Mouse (Mus musculus): ENCODE data around the gene Zfp990. TPM values are rescaled to one million over a fixed set of nuclear protein-coding genes. Genes with fewer than 3 reads are reported as not detected.
"Not testable (repeated sequence)": the region's sequence is repeated elsewhere in the genome, so short reads cannot be mapped to it uniquely, and the experiment has no call there.

Gene Zfp990
- polyA plus RNA-seq, 1 experiment from 2014 or later: 0.05 TPM

DNA sequence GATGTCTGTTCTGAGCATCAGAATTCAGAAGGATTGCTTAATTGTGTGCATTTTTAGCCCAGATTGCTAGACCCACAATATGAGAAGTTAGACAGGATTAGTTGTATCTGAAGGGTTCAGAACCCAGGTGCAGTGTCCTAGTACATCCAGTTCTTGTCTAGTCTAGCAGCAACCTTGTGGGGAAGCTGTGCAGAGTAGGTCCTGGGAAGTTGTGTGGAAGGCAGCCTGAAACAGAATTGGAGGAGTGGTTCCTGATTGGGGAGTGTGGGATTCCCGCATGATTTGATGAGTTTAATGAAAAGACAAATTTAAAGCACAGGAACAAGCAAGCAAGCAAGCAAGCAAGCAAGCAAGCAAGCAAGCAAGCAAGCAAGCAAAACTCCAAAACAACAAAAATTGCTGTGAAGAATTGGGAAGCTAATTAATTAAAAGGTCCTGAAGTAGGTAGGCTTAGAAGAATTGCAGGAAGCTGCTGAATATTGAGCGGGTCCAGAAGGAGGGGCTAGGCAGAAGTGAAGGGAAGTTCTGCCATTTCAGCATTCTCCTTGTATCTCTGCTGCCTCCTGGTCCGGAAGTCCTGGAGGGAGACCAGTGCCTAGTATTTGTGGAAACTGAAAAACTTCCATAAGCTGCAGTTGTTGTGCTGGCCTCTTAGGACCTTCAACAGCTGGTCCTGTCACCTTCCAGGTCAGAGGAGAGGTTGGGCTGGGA, 53.7 kb downstream of the Zfp990 start:
- no peak overlapping the region for H3K9ac ChIP-seq (ENCODE audit: low read depth, low read length)
- no peak overlapping the region for H3K4me3 ChIP-seq (ENCODE audit: low read depth, low read length)
- H3K27ac ChIP-seq (ENCODE audit: low read depth, low read length): no peak overlapping the region
- H3K9me3 ChIP-seq (ENCODE audit: control insufficient read depth): no peaks in the 10 kb centered on the region
- TF ChIP-seq CTCF (IDR thresholded peaks at IDR 0.05; ENCODE audit: low read depth): no peak
- H3K4me2 ChIP-seq (replicated peaks; ENCODE audit: low read depth): no peak overlapping the region
- no peak for ATAC-seq
- H3K36me3 ChIP-seq (ENCODE audit: control insufficient read depth, insufficient read depth): no peaks in the 10 kb centered on the region
- H3K27me3 ChIP-seq (replicated peaks; ENCODE audit: control insufficient read depth, insufficient read depth, low read length): no peaks in the 10 kb centered on the region
- no peaks in the 10 kb centered on the region for H3K4me1 ChIP-seq (replicated peaks; ENCODE audit: control insufficient read depth, insufficient read depth, low read length)
- 67% methylated on average over 3 of the region's 3 CpGs for WGBS

DNA sequence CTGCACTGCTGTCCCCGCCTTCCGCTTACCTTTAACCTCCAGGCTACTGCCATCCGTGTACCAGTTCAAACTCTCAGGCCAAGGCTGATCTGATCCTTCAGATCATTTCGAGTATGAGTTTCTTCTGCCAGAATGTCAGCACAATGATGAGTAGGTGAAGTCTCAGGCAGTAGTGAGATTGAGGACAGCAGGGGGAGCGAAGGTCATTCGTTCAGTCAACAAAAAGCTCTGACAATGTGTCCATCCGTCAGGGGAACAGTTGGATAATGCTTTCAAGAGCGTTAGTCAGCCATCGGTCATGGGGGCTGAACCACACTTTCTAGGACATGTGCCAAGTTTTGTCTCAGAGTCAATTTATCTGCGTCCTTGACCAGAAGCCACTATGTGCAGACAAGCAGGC, 59.9 kb downstream of the Zfp990 start:
- not testable (repeated sequence) for H3K4me3 ChIP-seq (ENCODE audit: low read depth, low read length); H3K27ac ChIP-seq (ENCODE audit: low read depth, low read length); H3K9ac ChIP-seq (ENCODE audit: low read depth, low read length); ATAC-seq; H3K4me2 ChIP-seq (replicated peaks; ENCODE audit: low read depth); H3K4me1 ChIP-seq (replicated peaks; ENCODE audit: control insufficient read depth, insufficient read depth, low read length); H3K27me3 ChIP-seq (replicated peaks; ENCODE audit: control insufficient read depth, insufficient read depth, low read length); H3K36me3 ChIP-seq (ENCODE audit: control insufficient read depth, insufficient read depth); H3K9me3 ChIP-seq (ENCODE audit: control insufficient read depth)
- WGBS: 95% methylated on average over 6 of the region's 10 CpGs

DNA sequence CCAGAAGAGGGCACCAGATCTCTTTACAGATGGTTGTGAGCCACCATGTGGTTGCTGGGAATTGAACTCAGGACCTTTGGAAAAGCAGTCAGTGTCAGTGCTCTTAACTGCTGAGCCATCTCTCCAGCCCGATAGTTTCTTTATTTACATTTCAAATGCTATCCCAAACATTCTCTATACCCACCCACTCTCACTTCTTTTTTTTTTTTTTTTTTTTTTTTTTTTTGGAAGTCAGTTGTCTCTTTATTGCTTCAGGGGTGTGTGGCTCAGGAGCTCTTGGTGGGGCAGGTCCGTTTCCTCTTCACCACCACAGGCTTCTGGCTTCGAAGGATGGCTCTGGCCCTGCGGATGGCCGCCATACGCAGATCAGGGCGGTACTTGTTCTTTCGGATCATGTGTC, 66.1 kb downstream of the Zfp990 start:
- H3K4me2 ChIP-seq (replicated peaks; ENCODE audit: low read depth); H3K27me3 ChIP-seq (replicated peaks; ENCODE audit: control insufficient read depth, insufficient read depth, low read length); H3K4me3 ChIP-seq (ENCODE audit: low read depth, low read length); H3K36me3 ChIP-seq (ENCODE audit: control insufficient read depth, insufficient read depth); H3K9me3 ChIP-seq (ENCODE audit: control insufficient read depth); H3K27ac ChIP-seq (ENCODE audit: low read depth, low read length); H3K4me1 ChIP-seq (replicated peaks; ENCODE audit: control insufficient read depth, insufficient read depth, low read length); H3K9ac ChIP-seq (ENCODE audit: low read depth, low read length); ATAC-seq: not testable (repeated sequence)
- WGBS: 91% methylated on average over 8 of the region's 8 CpGs

GRCm38 (mm10) chr4:145580333-145580732, 69.8 kb downstream of the Zfp990 start:
- H3K4me3 ChIP-seq (ENCODE audit: low read depth, low read length); H3K27me3 ChIP-seq (replicated peaks; ENCODE audit: control insufficient read depth, insufficient read depth, low read length); H3K4me1 ChIP-seq (replicated peaks; ENCODE audit: control insufficient read depth, insufficient read depth, low read length); H3K4me2 ChIP-seq (replicated peaks; ENCODE audit: low read depth); H3K27ac ChIP-seq (ENCODE audit: low read depth, low read length); ATAC-seq; H3K36me3 ChIP-seq (ENCODE audit: control insufficient read depth, insufficient read depth); H3K9ac ChIP-seq (ENCODE audit: low read depth, low read length); H3K9me3 ChIP-seq (ENCODE audit: control insufficient read depth): not testable (repeated sequence)
- 83% methylated on average over 1 of the region's 1 CpGs for whole genome bisulfite sequencing

DNA sequence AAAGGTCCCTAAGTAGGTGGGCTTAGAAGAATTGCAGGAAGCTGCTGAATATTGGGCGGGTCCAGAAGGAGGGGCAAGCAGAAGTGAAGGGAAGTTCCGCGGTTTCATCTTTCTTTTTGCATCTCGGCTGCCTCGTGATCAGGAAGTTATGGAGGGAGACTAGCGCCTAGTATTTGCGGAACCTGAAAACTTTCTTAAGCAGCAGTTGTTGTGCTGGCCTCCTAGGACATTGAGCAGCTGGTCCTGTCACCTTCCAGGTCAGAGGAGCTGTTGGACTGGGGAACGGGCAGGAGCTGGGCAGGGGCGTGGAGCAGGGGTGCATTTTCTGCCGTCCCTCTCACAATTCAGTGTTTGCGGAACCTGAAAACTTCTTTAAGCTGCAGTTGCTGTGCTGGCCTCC, 74.5 kb downstream of the Zfp990 start, which contains the start of gene Gm13212:
Gene Gm13212 (plus strand): TSS at position 89 of the 400 bp plus-strand sequence.
- H3K27ac ChIP-seq (ENCODE audit: low read depth, low read length); H3K36me3 ChIP-seq (ENCODE audit: control insufficient read depth, insufficient read depth); H3K27me3 ChIP-seq (replicated peaks; ENCODE audit: control insufficient read depth, insufficient read depth, low read length); ATAC-seq; H3K9me3 ChIP-seq (ENCODE audit: control insufficient read depth); H3K4me1 ChIP-seq (replicated peaks; ENCODE audit: control insufficient read depth, insufficient read depth, low read length); H3K9ac ChIP-seq (ENCODE audit: low read depth, low read length): not testable (repeated sequence)
- 19% methylated on average over 11 of the region's 11 CpGs for WGBS
- Histone ChIP-seq H3K4me3 (ENCODE audit: low read depth, low read length) (peak within 1 kb of the TSS; percentile 33), H3K4me2 (replicated peaks; ENCODE audit: low read depth) (peak within 1 kb of the TSS; percentile 58)

DNA sequence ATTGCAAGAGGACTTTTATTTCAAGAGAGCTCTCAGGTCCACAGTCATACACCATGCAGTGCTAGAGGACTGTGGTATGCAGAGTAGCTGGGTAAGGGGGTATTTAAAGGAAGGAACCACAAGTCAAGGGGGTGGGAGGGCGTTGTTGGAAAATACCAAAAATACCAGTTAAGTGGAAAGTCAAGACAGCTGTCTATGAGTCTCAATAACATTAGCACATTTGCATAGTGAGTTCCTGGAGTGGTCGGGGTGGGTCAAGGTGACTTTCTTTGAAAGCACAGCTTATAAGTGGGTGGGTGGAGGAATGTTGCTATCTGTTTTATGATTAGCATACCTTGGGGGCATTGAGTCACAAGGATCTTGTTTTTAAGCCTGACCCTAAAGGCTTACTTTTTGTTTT, 75.5 kb downstream of the Zfp990 start:
- not testable (repeated sequence) for H3K4me1 ChIP-seq (replicated peaks; ENCODE audit: control insufficient read depth, insufficient read depth, low read length); H3K27me3 ChIP-seq (replicated peaks; ENCODE audit: control insufficient read depth, insufficient read depth, low read length); H3K9ac ChIP-seq (ENCODE audit: low read depth, low read length); H3K36me3 ChIP-seq (ENCODE audit: control insufficient read depth, insufficient read depth); H3K9me3 ChIP-seq (ENCODE audit: control insufficient read depth); H3K27ac ChIP-seq (ENCODE audit: low read depth, low read length); ATAC-seq; H3K4me3 ChIP-seq (ENCODE audit: low read depth, low read length)
- WGBS: 87% methylated on average over 2 of the region's 2 CpGs
- H3K4me2 ChIP-seq (replicated peaks; ENCODE audit: low read depth): peak overlapping the region; percentile 58

Other genes with a start within 250 kb of the Zfp990 start
- 0.04 and 0.08 TPM in 2 replicates for gene Tnfrsf8, start 195.6 kb upstream of the Zfp990 start, polyA plus RNA-seq (2015; fragmentation: Nextera tagmentation; extraction: Ambion mirVana)
- gene Gm13212, start 74.4 kb downstream of the Zfp990 start, polyA plus RNA-seq (2015; fragmentation: Nextera tagmentation; extraction: Ambion mirVana): 3.2 and 4.1 TPM in 2 replicates
- not detected in 2 replicates for gene Zfp980, start 159.9 kb downstream of the Zfp990 start, polyA plus RNA-seq (2015; fragmentation: Nextera tagmentation; extraction: Ambion mirVana)